Mouse (Mus musculus) forebrain, postnatal 0 days (tissue): ENCODE results near the gene Mfsd5. TPM values are rescaled to one million over a fixed set of nuclear protein-coding genes. Genes with fewer than 3 reads are reported as not detected.
A peak's percentile ranks its signal among the peaks of the same experiment; 100 is the strongest.

Experiments used
- ATAC-seq: fragments of 200-750 bp; cut with Nextera tagmentation; 2 replicates; pipeline ENCODE4 v1.8.0; 2017; ENCODE audit warnings: mild to moderate bottlenecking, moderate library complexity
- DNase-seq: peaks from one replicate; pipeline ENCODE4 v3.0.0-alpha.2; 2015
- H3K27ac ChIP-seq: fragments of 300-500 bp; sonication (generic); 2 replicates; pipeline ENCODE4 v1.5.1; 2014; ENCODE audit warnings: low read depth, mild to moderate bottlenecking, antibody characterized with exemption, low read length, moderate library complexity, mixed read lengths
- H3K27me3 ChIP-seq: fragments of 300-500 bp; sonication (generic); 2 replicates; pipeline ENCODE4 v1.6.1; 2014; ENCODE audit warnings: mild to moderate bottlenecking, low read length, mixed read lengths; ENCODE audit not compliant: insufficient read depth
- H3K36me3 ChIP-seq: fragments of 300-500 bp; sonication (generic); 2 replicates; pipeline ENCODE4 v1.6.1; 2014; ENCODE audit warnings: mild to moderate bottlenecking, moderate library complexity; ENCODE audit not compliant: insufficient read depth
- H3K4me1 ChIP-seq: fragments of 300-500 bp; sonication (generic); 2 replicates; pipeline ENCODE4 v1.6.1; 2014; ENCODE audit warnings: antibody characterized with exemption; ENCODE audit not compliant: insufficient read depth
- H3K4me2 ChIP-seq: fragments of 300-500 bp; sonication (generic); 2 replicates; pipeline ENCODE4 v1.6.1; 2014; ENCODE audit warnings: low read depth, mild to moderate bottlenecking, moderate library complexity
- H3K4me3 ChIP-seq: fragments of 300-500 bp; sonication (generic); 2 replicates; pipeline ENCODE4 v1.5.1; 2014; ENCODE audit warnings: low read depth, low read length, mixed read lengths
- H3K9ac ChIP-seq: fragments of 300-500 bp; sonication (generic); 2 replicates; pipeline ENCODE4 v1.6.1; 2014; ENCODE audit warnings: mild to moderate bottlenecking
- H3K9me3 ChIP-seq: fragments of 300-500 bp; sonication (generic); 2 replicates; pipeline ENCODE4 v1.6.1; 2016; ENCODE audit warnings: low read length
- CTCF ChIP-seq: sonication (generic); IDR thresholded peaks from 2 replicates; pipeline ENCODE4 v1.5.1; 2016; ENCODE audit warnings: antibody characterized with exemption, control low read depth, low read depth
- WGBS: fragments of 180-500 bp; shearing (Covaris S2); extraction: QIAGEN DNeasy Blood & Tissue Kit; methylation state at CpG from one replicate; pipeline ENCODE4 v1.1.7; 2014; 5-methylcytosine and 5-hydroxymethylcytosine counted together
- polyA plus RNA-seq: library from polyadenylated mRNA; unstranded; fragments of >200 nt; fragmentation: Nextera tagmentation; extraction: Ambion mirVana; gene quantifications from 2 replicates; pipeline ENCODE4 v1.2.1, GENCODE M21; 2015
- total RNA-seq: library from RNA; depleted of rRNA; stranded (reverse); fragments of >200 nt; gene quantifications from 2 replicates; pipeline ENCODE4 v1.2.3, GENCODE M21; 2014

Mfsd5 gene
- total and polyA plus RNA-seq, 2 experiments from 2014 or later = 39.3 to 63.7 TPM

- Histone ChIP-seq H3K4me3 (no peak overlapping the region), H3K27me3 (no peaks in the 10 kb centered on the region), H3K4me2 (no peak overlapping the region), H3K9me3 (no peaks in the 10 kb centered on the region), H3K4me1 (peaks cover 13% of the 10 kb centered on the region), H3K9ac (no peak overlapping the region), H3K27ac (no peak overlapping the region), H3K36me3 (no peaks in the 10 kb centered on the region)
- DNase-seq (no peak), ATAC-seq (no peak)
- TF ChIP-seq CTCF = no peak
- 6% methylated on average over 1 of the region's 3 CpGs for WGBS
Observed at GRCm38 (mm10) chr15:102248812-102249191, 30.5 kb upstream of the Mfsd5 start.

DNA sequence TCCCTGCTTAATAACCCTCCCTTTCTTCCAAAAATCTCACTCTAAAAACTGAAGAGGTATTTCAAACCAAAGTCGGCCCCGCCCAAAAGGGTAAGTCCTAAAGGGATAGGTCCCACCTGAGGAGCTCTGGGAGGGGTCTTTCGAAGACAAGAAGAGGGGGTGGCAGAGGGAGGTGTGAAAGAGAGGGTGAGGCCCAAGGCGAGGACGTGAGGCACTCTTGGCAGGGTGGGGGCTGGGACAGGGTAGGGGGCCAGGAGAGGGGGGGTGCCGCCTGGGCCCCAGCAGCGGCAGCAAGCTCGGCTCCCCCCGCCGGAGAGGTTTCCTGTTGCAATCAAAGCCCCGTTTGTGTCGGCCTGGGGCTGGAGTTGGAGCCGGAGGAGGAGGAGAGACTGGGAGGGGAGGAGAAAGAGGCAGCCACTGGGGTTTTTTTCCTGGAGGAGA lies 30.0 kb upstream of the Mfsd5 start:
- H3K4me1 ChIP-seq = peaks cover 8% of the 10 kb centered on the region
- no peaks in the 10 kb centered on the region for H3K27me3 ChIP-seq
- no peaks in the 10 kb centered on the region for H3K36me3 ChIP-seq
- DNase-seq (no peak), ATAC-seq (no peak)
- no peak overlapping the region for H3K4me3 ChIP-seq
- WGBS = 6% methylated on average over 13 of the region's 13 CpGs
- no peak overlapping the region for H3K9ac ChIP-seq
- TF ChIP-seq CTCF = no peak
- no peaks in the 10 kb centered on the region for H3K9me3 ChIP-seq
- no peak overlapping the region for H3K27ac ChIP-seq
- H3K4me2 ChIP-seq = no peak overlapping the region

GRCm38 (mm10) chr15:102249967-102250366 lies 29.3 kb upstream of the Mfsd5 start:
- 54% methylated on average over 9 of the region's 9 CpGs for WGBS
- H3K9ac ChIP-seq = no peak overlapping the region
- H3K9me3 ChIP-seq = no peaks in the 10 kb centered on the region
- ATAC-seq = no peak
- H3K27ac ChIP-seq = no peak overlapping the region
- no peak overlapping the region for H3K4me2 ChIP-seq
- H3K4me3 ChIP-seq = no peak overlapping the region
- no peaks in the 10 kb centered on the region for H3K36me3 ChIP-seq
- no peaks in the 10 kb centered on the region for H3K27me3 ChIP-seq
- H3K4me1 ChIP-seq = peaks cover 3% of the 10 kb centered on the region; the same call in 1 of the 2 replicates
- no peak for TF ChIP-seq CTCF
- DNase-seq = no peak

DNA sequence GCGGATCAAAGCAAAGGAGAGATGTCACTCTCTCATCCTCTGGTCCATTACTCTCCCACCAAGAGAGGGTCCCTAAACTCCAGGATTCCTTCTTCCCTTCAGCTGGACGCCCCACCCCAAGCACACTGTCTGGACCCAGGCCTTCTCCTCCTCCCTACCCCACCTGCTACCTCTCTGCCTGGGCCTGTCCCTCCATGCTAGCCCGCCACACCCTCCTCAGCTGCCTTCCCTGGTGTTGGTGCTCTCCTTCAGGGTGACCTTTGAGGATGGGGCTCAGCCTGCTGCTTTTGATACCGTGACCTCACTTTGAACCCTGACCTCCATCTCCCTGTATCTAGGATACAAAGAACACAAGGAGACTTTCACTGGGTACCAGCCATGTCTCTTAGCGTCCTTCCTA lies 28.7 kb upstream of the Mfsd5 start:
- Histone ChIP-seq H3K36me3 (no peaks in the 10 kb centered on the region), H3K27me3 (no peaks in the 10 kb centered on the region), H3K9me3 (no peaks in the 10 kb centered on the region), H3K4me1 (no peaks in the 10 kb centered on the region; the same call in 1 of the 2 replicates), H3K4me2 (no peak overlapping the region), H3K4me3 (no peak overlapping the region), H3K27ac (no peak overlapping the region), H3K9ac (no peak overlapping the region)
- no peak for TF ChIP-seq CTCF
- 73% methylated on average over 5 of the region's 5 CpGs for WGBS
- DNase-seq (no peak), ATAC-seq (no peak)

DNA sequence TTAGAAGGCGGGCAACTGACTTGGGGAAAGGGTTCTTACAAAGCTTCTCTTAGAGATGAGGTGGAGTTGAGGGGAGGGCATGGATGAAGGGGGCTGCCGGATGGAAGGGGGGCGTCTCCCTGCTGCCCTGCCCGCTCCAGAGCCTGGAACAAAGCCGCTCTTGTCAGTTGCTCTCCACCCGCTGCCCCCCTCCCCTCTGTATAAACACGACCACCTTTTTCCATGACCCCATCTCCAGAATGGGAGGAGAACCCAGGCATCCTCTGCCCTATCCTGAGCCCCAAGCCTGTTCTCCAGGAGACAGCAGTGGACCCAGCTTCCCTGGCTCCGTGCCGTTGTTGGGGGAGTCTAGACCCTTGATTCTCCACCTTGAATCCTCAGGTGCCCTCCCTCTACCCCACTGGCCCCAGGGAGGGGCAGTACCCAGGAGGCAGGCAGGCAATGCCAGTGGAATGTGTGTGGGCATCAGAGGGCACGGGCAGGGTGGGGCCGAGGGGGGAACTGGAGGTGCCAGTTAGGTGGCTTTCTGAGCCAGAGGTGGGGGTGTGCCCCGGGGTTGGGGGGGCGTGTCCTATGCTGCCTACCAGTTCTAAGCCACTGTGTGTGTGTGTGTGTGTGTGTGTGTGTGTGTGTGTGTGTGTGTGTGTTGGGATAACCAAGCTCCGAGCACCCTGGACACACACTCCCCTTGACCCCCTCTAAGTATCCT lies 23.6 kb upstream of the Mfsd5 start:
- Histone ChIP-seq H3K27ac (no peak overlapping the region), H3K27me3 (peaks cover 4% of the 10 kb centered on the region; the same call in 1 of the 2 replicates), H3K9ac (no peak overlapping the region), H3K36me3 (no peaks in the 10 kb centered on the region), H3K4me2 (peak overlapping the region; percentile 96; the same call in 1 of the 2 replicates), H3K4me3 (no peak overlapping the region), H3K4me1 (peaks cover 10% of the 10 kb centered on the region; the same call in 1 of the 2 replicates), H3K9me3 (no peaks in the 10 kb centered on the region)
- no peak for DNase-seq
- WGBS = 54% methylated on average over 13 of the region's 14 CpGs
- TF ChIP-seq CTCF = no peak
- ATAC-seq = no peak

GRCm38 (mm10) chr15:102256431-102257201 lies 22.6 kb upstream of the Mfsd5 start:
- 12% methylated on average over 22 of the region's 22 CpGs for WGBS
- H3K27me3 ChIP-seq = peaks cover 4% of the 10 kb centered on the region; the same call in 1 of the 2 replicates
- H3K9me3 ChIP-seq = no peaks in the 10 kb centered on the region
- no peak overlapping the region for H3K27ac ChIP-seq
- DNase-seq = peak; percentile 22
- H3K9ac ChIP-seq = peak overlapping the region; percentile 65
- no peaks in the 10 kb centered on the region for H3K36me3 ChIP-seq
- ATAC-seq = peak; percentile 30; the same call in 1 of the 2 replicates
- H3K4me3 ChIP-seq = peak overlapping the region; percentile 55
- TF ChIP-seq CTCF = no peak
- H3K4me1 ChIP-seq = peaks cover 10% of the 10 kb centered on the region; the same call in 1 of the 2 replicates
- H3K4me2 ChIP-seq = peak overlapping the region; percentile 96
